Mouse (Mus musculus) liver, embryonic 13.5 days (tissue): ENCODE results near the gene Gm43302. TPM values are rescaled to one million over a fixed set of nuclear protein-coding genes. Genes with fewer than 3 reads are reported as not detected.
"Not testable (repeated sequence)": the region's sequence is repeated elsewhere in the genome, so short reads cannot be mapped to it uniquely, and the experiment has no call there.

Experiments
- ATAC-seq: fragments of 200-750 bp; cut with Nextera tagmentation; 2 replicates; pipeline ENCODE4 v1.8.0; 2017; ENCODE audit warnings: low read depth, mild to moderate bottlenecking, moderate number of reproducible peaks, moderate library complexity
- DNase-seq: peaks from one replicate; pipeline ENCODE4 v3.0.0; 2022
- H3K27ac ChIP-seq: fragments of 300-500 bp; sonication (generic); 2 replicates; pipeline ENCODE4 v1.5.1; 2015; ENCODE audit warnings: moderate library complexity, mild to moderate bottlenecking, inconsistent platforms
- H3K27me3 ChIP-seq: fragments of 300-500 bp; sonication (generic); 2 replicates; pipeline ENCODE4 v1.6.1; 2015; ENCODE audit warnings: mild to moderate bottlenecking, inconsistent platforms
- H3K36me3 ChIP-seq: fragments of 300-500 bp; sonication (generic); 2 replicates; pipeline ENCODE4 v1.6.1; 2015; ENCODE audit warnings: mild to moderate bottlenecking, inconsistent platforms
- H3K4me1 ChIP-seq: fragments of 300-500 bp; sonication (generic); replicated peaks from 2 replicates; pipeline ENCODE4 v1.6.1; 2015; ENCODE audit warnings: inconsistent platforms
- H3K4me2 ChIP-seq: fragments of 300-500 bp; sonication (generic); 2 replicates; pipeline ENCODE4 v1.6.1; 2015; ENCODE audit warnings: inconsistent platforms, mild to moderate bottlenecking, moderate library complexity
- H3K4me3 ChIP-seq: fragments of 300-500 bp; sonication (generic); replicated peaks from 2 replicates; pipeline ENCODE4 v1.5.1; 2015; ENCODE audit warnings: mild to moderate bottlenecking, inconsistent platforms
- H3K9ac ChIP-seq: fragments of 300-500 bp; sonication (generic); 2 replicates; pipeline ENCODE4 v1.6.1; 2015; ENCODE audit warnings: mild to moderate bottlenecking, inconsistent platforms
- H3K9me3 ChIP-seq: fragments of 300-500 bp; sonication (generic); replicated peaks from 2 replicates; pipeline ENCODE4 v1.6.1; 2016; ENCODE audit warnings: inconsistent platforms
- WGBS: fragments of 180-500 bp; shearing (Covaris S2); methylation state at CpG from one replicate; pipeline ENCODE4 v1.1.7; 2015; ENCODE audit not compliant: insufficient replicate concordance; 5-methylcytosine and 5-hydroxymethylcytosine counted together
- polyA plus RNA-seq: library from polyadenylated mRNA; unstranded; fragments of >200 nt; fragmentation: Nextera tagmentation; extraction: Ambion mirVana; gene quantifications from 2 replicates; pipeline ENCODE4 v1.2.1, GENCODE M21; 2015

Gene Gm43302
- polyA plus RNA-seq, 1 experiment from 2014 or later = not detected

DNA sequence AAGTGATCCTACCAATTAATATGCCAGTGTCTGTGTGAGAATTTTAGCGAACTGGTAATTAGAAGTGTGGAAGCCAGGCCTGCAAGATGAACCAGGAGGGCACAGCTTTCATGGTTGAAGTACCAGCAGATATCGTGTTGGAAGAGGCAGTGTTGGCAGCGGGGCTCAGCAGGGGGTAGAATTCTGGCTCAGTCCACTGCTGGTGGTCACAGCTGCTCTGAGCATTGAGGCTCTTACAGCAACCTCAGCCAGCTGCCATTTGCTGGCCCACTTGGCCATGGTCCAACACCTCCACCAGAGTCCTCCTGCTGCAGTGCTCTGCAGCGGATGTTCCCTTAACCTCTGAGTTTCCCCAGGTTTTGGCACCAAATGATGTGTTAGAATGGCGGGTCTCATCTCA is 97.2 kb downstream of the Gm43302 start:
- not testable (repeated sequence) for ATAC-seq, H3K4me3 ChIP-seq, H3K4me1 ChIP-seq, DNase-seq, H3K27ac ChIP-seq, H3K27me3 ChIP-seq, H3K9me3 ChIP-seq, H3K9ac ChIP-seq, H3K4me2 ChIP-seq, H3K36me3 ChIP-seq
- 59% methylated on average over 5 of the region's 5 CpGs for WGBS

GRCm38 (mm10) chr5:105192536-105192935 is 101.0 kb downstream of the Gm43302 start:
- not testable (repeated sequence) for ATAC-seq, H3K27me3 ChIP-seq, H3K4me3 ChIP-seq, H3K9me3 ChIP-seq, H3K9ac ChIP-seq, DNase-seq, H3K27ac ChIP-seq, H3K36me3 ChIP-seq, H3K4me1 ChIP-seq, H3K4me2 ChIP-seq
- WGBS = 14% methylated on average over 2 of the region's 2 CpGs

- Histone ChIP-seq H3K4me3 (no peak overlapping the region), H3K27ac (no peak overlapping the region), H3K4me2 (no peak overlapping the region), H3K36me3 (no peaks in the 10 kb centered on the region), H3K27me3 (no peaks in the 10 kb centered on the region), H3K4me1 (no peaks in the 10 kb centered on the region), H3K9me3 (no peaks in the 10 kb centered on the region), H3K9ac (no peak overlapping the region)
- DNase-seq (no peak), ATAC-seq (no peak)
Observed at GRCm38 (mm10) chr5:105181446-105181845, 112.0 kb downstream of the Gm43302 start.

Other genes starting within 250 kb of the Gm43302 start
- gene Gbp9, start 154.2 kb downstream of the Gm43302 start, polyA plus RNA-seq = 0.98 and 1.1 TPM in 2 replicates
- gene Gbp8, start 154.2 kb downstream of the Gm43302 start, polyA plus RNA-seq = 1.4 and 1.6 TPM in 2 replicates
- gene Gbp4, start 154.1 kb downstream of the Gm43302 start, polyA plus RNA-seq = 0.90 and 1.0 TPM in 2 replicates
- gene Gbp10, start 54.2 kb downstream of the Gm43302 start, polyA plus RNA-seq = 0.03 and 0.34 TPM in 2 replicates
- gene Gbp6, start within 50 bp of the Gm43302 start, polyA plus RNA-seq = 1.2 TPM in 2 replicates
- 4.1 and 5.7 TPM in 2 replicates for gene Lrrc8b, start 122.1 kb upstream of the Gm43302 start, polyA plus RNA-seq
- 17.5 and 23.2 TPM in 2 replicates for gene Lrrc8c, start 225.7 kb upstream of the Gm43302 start, polyA plus RNA-seq